In genomic region chr9:40456191-40456590, GRCm38 (mm10) we compare ENCODE assay signal across 7 mouse cellular contexts.
A peak's percentile ranks its signal among the peaks of the same experiment; 100 is the strongest.
DNase-seq lines count a peak whose midpoint lies in the region; ATAC-seq and TF ChIP-seq lines count a peak whose summit lies in the region.

No protein-coding gene starts in this region.

- in situ Hi-C loops in CH12.LX (cut with MboI; ENCODE audit: low pct_ligation_motif_present, low pct_unique_long_range_greater_than_20kb, low sequenced_read_pairs) = no loop called here
- in situ Hi-C loops in Patski (cut with MboI; ENCODE audit: low pct_unique_long_range_greater_than_20kb) = no loop called here

- peak; percentile 14 for ATAC-seq in Patski
- peak; percentile 85 for ATAC-seq in embryonic facial prominence, embryonic 12.5 days (ENCODE audit: insufficient number of reproducible peaks, insufficient read depth, low FRiP score, low TSS enrichment)
- ATAC-seq in liver, embryonic 15.5 days (ENCODE audit: insufficient read depth) = 0 out of 2 replicates have a peak, but pooled peaks have one; percentile 36
- ATAC-seq in neural tube, embryonic 13.5 days (ENCODE audit: low read depth) = peak; percentile 85

- no peak overlapping the region for H3K9ac ChIP-seq in CH12.LX (ENCODE audit: insufficient read depth, low read depth)
- H3K9ac ChIP-seq in embryonic facial prominence, embryonic 12.5 days = peak overlapping the region; percentile 51
- peak overlapping the region; percentile 25; the same call in 1 of the 2 replicates for H3K9ac ChIP-seq in liver, embryonic 15.5 days
- H3K9ac ChIP-seq in neural tube, embryonic 13.5 days = peak overlapping the region; percentile 78

- H3K4me3 ChIP-seq in CH12.LX (replicated peaks in 1 of 3; ENCODE audit: low read depth in 2 of 3, low read length in 2 of 3, poor library complexity in 1 of 3) = peak overlapping the region in 2 of 3 experiments; percentile 60 to 71
- peak overlapping the region; percentile 53 for H3K4me3 ChIP-seq in embryonic facial prominence, embryonic 12.5 days
- H3K4me3 ChIP-seq in hindbrain, embryonic 10.5 days = peak overlapping the region; percentile 64
- peak overlapping the region; percentile 58 for H3K4me3 ChIP-seq in liver, embryonic 15.5 days (replicated peaks)
- H3K4me3 ChIP-seq in neural tube, embryonic 13.5 days = peak overlapping the region; percentile 63

- no peak for TF ChIP-seq POLR2A in CH12.LX (IDR thresholded peaks at IDR 0.05; ENCODE audit: low read depth, low read length)

- POLR2A ChIA-PET in Patski (lab: Charles Lee) = no interaction called here

- WGBS in embryonic facial prominence, embryonic 12.5 days = 0% methylated on average over 7 of the region's 7 CpGs
- WGBS in hindbrain, embryonic 10.5 days = under 1% methylated on average over 7 of the region's 7 CpGs
- WGBS in liver, embryonic 15.5 days (ENCODE audit: insufficient replicate concordance) = 4% methylated on average over 7 of the region's 7 CpGs
- under 1% methylated on average over 7 of the region's 7 CpGs for WGBS in neural tube, embryonic 13.5 days

- H3K4me2 ChIP-seq in CH12.LX (ENCODE audit: insufficient read depth, low read depth, poor library complexity, severe bottlenecking) = peak overlapping the region; percentile 86
- peak overlapping the region; percentile 90 for H3K4me2 ChIP-seq in embryonic facial prominence, embryonic 12.5 days (replicated peaks)
- H3K4me2 ChIP-seq in liver, embryonic 15.5 days = peak overlapping the region; percentile 82
- H3K4me2 ChIP-seq in neural tube, embryonic 13.5 days = peak overlapping the region; percentile 100

- TF ChIP-seq RAD21 in CH12.LX (IDR thresholded peaks at IDR 0.05; ENCODE audit: low read depth, low read length) = no peak

- H3K27ac ChIP-seq in CH12.LX (ENCODE audit: insufficient read depth, low read depth) = no peak overlapping the region
- H3K27ac ChIP-seq in embryonic facial prominence, embryonic 12.5 days = peak overlapping the region; percentile 81
- peak overlapping the region; percentile 80 for H3K27ac ChIP-seq in hindbrain, embryonic 10.5 days
- H3K27ac ChIP-seq in liver, embryonic 15.5 days (replicated peaks) = no peak overlapping the region
- peak overlapping the region; percentile 42; the same call in 1 of the 2 replicates for H3K27ac ChIP-seq in neural tube, embryonic 13.5 days (replicated peaks)

- no peak for TF ChIP-seq EP300 in CH12.LX (IDR thresholded peaks at IDR 0.05; ENCODE audit: low read length)

- no peaks in the 10 kb centered on the region for H3K79me2 ChIP-seq in CH12.LX (replicated peaks; ENCODE audit: control insufficient read depth, extremely low read depth, insufficient read depth, poor library complexity, severe bottlenecking)

- H3K9me3 ChIP-seq in CH12.LX (replicated peaks; ENCODE audit: low read length) = no peaks in the 10 kb centered on the region
- no peaks in the 10 kb centered on the region for H3K9me3 ChIP-seq in embryonic facial prominence, embryonic 12.5 days
- H3K9me3 ChIP-seq in hindbrain, embryonic 10.5 days = no peaks in the 10 kb centered on the region
- no peaks in the 10 kb centered on the region for H3K9me3 ChIP-seq in liver, embryonic 15.5 days (replicated peaks)
- no peaks in the 10 kb centered on the region for H3K9me3 ChIP-seq in neural tube, embryonic 13.5 days

- no peaks in the 10 kb centered on the region for H3K36me3 ChIP-seq in CH12.LX (replicated peaks in 1 of 2; ENCODE audit: control insufficient read depth in 1 of 2, insufficient read depth in 1 of 2, low read length in 1 of 2)
- no peaks in the 10 kb centered on the region for H3K36me3 ChIP-seq in embryonic facial prominence, embryonic 12.5 days
- no peaks in the 10 kb centered on the region for H3K36me3 ChIP-seq in hindbrain, embryonic 10.5 days
- no peaks in the 10 kb centered on the region for H3K36me3 ChIP-seq in liver, embryonic 15.5 days (replicated peaks)
- no peaks in the 10 kb centered on the region for H3K36me3 ChIP-seq in neural tube, embryonic 13.5 days

- TF ChIP-seq CTCF in CH12.LX (conservative IDR thresholded peaks at IDR 0.05 in 1 of 2, IDR thresholded peaks at IDR 0.05 in 1 of 2; ENCODE audit: low read depth in 2 of 2, low read length in 2 of 2) (no peak), Patski (IDR thresholded peaks at IDR 0.05) (no peak)

- CTCF ChIA-PET in Patski (lab: Charles Lee) = no interaction called here

- no peaks in the 10 kb centered on the region for H3K27me3 ChIP-seq in CH12.LX (replicated peaks)
- H3K27me3 ChIP-seq in Patski = peaks cover 7% of the 10 kb centered on the region
- H3K27me3 ChIP-seq in embryonic facial prominence, embryonic 12.5 days = no peaks in the 10 kb centered on the region
- peaks cover 45% of the 10 kb centered on the region for H3K27me3 ChIP-seq in hindbrain, embryonic 10.5 days (ENCODE audit: insufficient read depth, poor library complexity, severe bottlenecking)
- peaks cover 18% of the 10 kb centered on the region for H3K27me3 ChIP-seq in liver, embryonic 15.5 days
- H3K27me3 ChIP-seq in neural tube, embryonic 13.5 days = peaks cover 27% of the 10 kb centered on the region

- no peak for DNase-seq in CH12.LX (ENCODE audit: extremely low read depth)
- DNase-seq in Patski (ENCODE audit: low read depth, low spot score) = no peak
- no peak for DNase-seq in hindbrain, embryonic 10.5 days (ENCODE audit: low spot score)
- no peak for DNase-seq in frontal cortex, postnatal 36 days (ENCODE audit: low spot score in 2 of 2)

- dilution Hi-C loops in CH12.LX (cut with MboI; ENCODE audit: extremely low pct_ligation_motif_present, extremely low pct_unique_long_range_greater_than_20kb, low sequenced_read_pairs) = no loop called here

- peaks cover 7 to 43% of the 10 kb centered on the region in 2 experiments for H3K4me1 ChIP-seq in CH12.LX (ENCODE audit: control insufficient read depth in 1 of 2, insufficient read depth in 2 of 2)
- peaks cover 5% of the 10 kb centered on the region; the same call in 1 of the 2 replicates for H3K4me1 ChIP-seq in embryonic facial prominence, embryonic 12.5 days
- H3K4me1 ChIP-seq in hindbrain, embryonic 10.5 days (replicated peaks) = peaks cover 37% of the 10 kb centered on the region
- H3K4me1 ChIP-seq in liver, embryonic 15.5 days (replicated peaks) = peaks cover 3% of the 10 kb centered on the region
- H3K4me1 ChIP-seq in neural tube, embryonic 13.5 days (replicated peaks) = peaks cover 24% of the 10 kb centered on the region

TF ChIP-seq in CH12.LX, 34 proteins besides CTCF, POLR2A, EP300 and RAD21:
- TF ChIP-seq HCFC1 (IDR thresholded peaks at IDR 0.05; ENCODE audit: low read depth, low read length) = no peak
- TF ChIP-seq NRF1 (IDR thresholded peaks at IDR 0.05; ENCODE audit: low read depth, low read length) = no peak
- TF ChIP-seq CHD1 (IDR thresholded peaks at IDR 0.05; ENCODE audit: low read depth, low read length) = no peak
- TF ChIP-seq IRF4 (IDR thresholded peaks at IDR 0.05; ENCODE audit: low read depth, low read length) = no peak
- TF ChIP-seq USF1 (IDR thresholded peaks at IDR 0.05; ENCODE audit: low read depth, low read length) = no peak
- no peak for TF ChIP-seq MAX (IDR thresholded peaks at IDR 0.05; ENCODE audit: low read length)
- TF ChIP-seq ZNF384 (IDR thresholded peaks at IDR 0.05; ENCODE audit: low read depth, low read length) = no peak
- TF ChIP-seq UBTF (IDR thresholded peaks at IDR 0.05; ENCODE audit: low read depth, low read length) = no peak
- no peak for TF ChIP-seq ELF1 (IDR thresholded peaks at IDR 0.05; ENCODE audit: low read depth, low read length)
- TF ChIP-seq E2F4 (IDR thresholded peaks at IDR 0.05; ENCODE audit: insufficient replicate concordance, low read depth, low read length) = no peak
- TF ChIP-seq JUN (IDR thresholded peaks at IDR 0.05; ENCODE audit: insufficient read depth, low read depth, low read length) = no peak
- no peak for TF ChIP-seq TBP (conservative IDR thresholded peaks at IDR 0.05; ENCODE audit: low read depth, low read length)
- no peak for TF ChIP-seq SMC3 (IDR thresholded peaks at IDR 0.05; ENCODE audit: low read depth, low read length)
- no peak for TF ChIP-seq ZMIZ1 (IDR thresholded peaks at IDR 0.05; ENCODE audit: low read depth, low read length)
- TF ChIP-seq TCF12 (IDR thresholded peaks at IDR 0.05; ENCODE audit: low read depth, low read length) = no peak
- TF ChIP-seq PAX5 (IDR thresholded peaks at IDR 0.05; ENCODE audit: low read length) = no peak
- TF ChIP-seq SIN3A (IDR thresholded peaks at IDR 0.05; ENCODE audit: low read length) = no peak
- no peak for TF ChIP-seq NELFE (IDR thresholded peaks at IDR 0.05; ENCODE audit: low read depth, low read length)
- no peak for TF ChIP-seq GABPA (IDR thresholded peaks at IDR 0.05; ENCODE audit: insufficient replicate concordance, low read depth, low read length)
- no peak for TF ChIP-seq KAT2A (IDR thresholded peaks at IDR 0.05; ENCODE audit: insufficient replicate concordance, low read length)
TF ChIP-seq in CH12.LX: peak in this region for 0.

Comparison
In these comparisons a context has a peak if more than half of its experiments do, and no peak if none do; other contexts are left out.
1. H3K27ac ChIP-seq: peak in embryonic facial prominence, embryonic 12.5 days (single experiment), hindbrain, embryonic 10.5 days (single experiment) and neural tube, embryonic 13.5 days (single experiment); none in CH12.LX (single experiment) and liver, embryonic 15.5 days (single experiment).
2. ATAC-seq: peak in every context shown above with its lines; median percentile 85 in embryonic facial prominence, embryonic 12.5 days; 85 in neural tube, embryonic 13.5 days; 36 in liver, embryonic 15.5 days; 14 in Patski.
3. Peak in every context shown above with its lines, with median percentiles within 50 percentile points of each other: H3K4me2 ChIP-seq and H3K4me3 ChIP-seq.